Mouse (Mus musculus): ENCODE measurements around the gene Utrn.

- no peak for TF ChIP-seq CTCF (IDR thresholded peaks at IDR 0.05; ENCODE audit: low read depth, low read length)
- TF ChIP-seq POLR2AphosphoS5 (IDR thresholded peaks at IDR 0.05; ENCODE audit: insufficient replicate concordance, low read depth, low read length), result no peak
- no peak for TF ChIP-seq GATA1 (IDR thresholded peaks at IDR 0.05; ENCODE audit: borderline replicate concordance, low read length)
- no peak for TF ChIP-seq TAL1 (conservative IDR thresholded peaks at IDR 0.05; ENCODE audit: low read depth, low read length)
Observed at GRCm38 (mm10) chr10:12579048-12579447, 290.1 kb downstream of the Utrn start.
